Mouse (Mus musculus) cerebellum, postnatal 36 days (tissue): ENCODE data around the gene Ptprt.

Source experiments
- DNase-seq, 2 experiments: peaks; one replicate each; pipeline ENCODE4 v3.0.0; 2021 to 2022; ENCODE audit warnings: mixed read lengths in 2 of 2

The Ptprt gene

GRCm38 (mm10) chr2:161907214-161907613, 753.7 kb downstream of the Ptprt start:
- no peak for DNase-seq

GRCm38 (mm10) chr2:161902196-161902595, 758.8 kb downstream of the Ptprt start:
- no peak for DNase-seq

DNA sequence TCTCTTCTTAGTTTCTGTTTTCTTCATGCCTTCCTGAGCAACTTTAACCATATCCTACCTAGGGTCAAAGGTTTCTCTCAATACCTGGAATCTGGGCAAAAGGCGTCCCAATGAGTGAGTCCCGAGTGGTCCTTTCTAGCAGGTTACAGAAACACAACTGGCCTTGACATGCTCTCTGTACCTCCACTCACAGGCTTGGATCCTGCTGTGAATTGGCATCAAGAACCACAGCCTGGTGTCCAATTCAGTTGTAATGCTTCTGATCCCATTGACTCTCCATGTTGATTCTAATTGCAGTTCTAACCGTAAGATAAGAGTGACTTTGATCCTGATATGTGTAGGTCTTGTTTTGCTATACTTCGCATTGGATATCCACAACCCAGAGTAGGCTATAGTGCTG, 776.5 kb downstream of the Ptprt start:
- DNase-seq, result no peak

GRCm38 (mm10) chr2:161882580-161882979, 778.4 kb downstream of the Ptprt start:
- DNase-seq, result no peak

DNA sequence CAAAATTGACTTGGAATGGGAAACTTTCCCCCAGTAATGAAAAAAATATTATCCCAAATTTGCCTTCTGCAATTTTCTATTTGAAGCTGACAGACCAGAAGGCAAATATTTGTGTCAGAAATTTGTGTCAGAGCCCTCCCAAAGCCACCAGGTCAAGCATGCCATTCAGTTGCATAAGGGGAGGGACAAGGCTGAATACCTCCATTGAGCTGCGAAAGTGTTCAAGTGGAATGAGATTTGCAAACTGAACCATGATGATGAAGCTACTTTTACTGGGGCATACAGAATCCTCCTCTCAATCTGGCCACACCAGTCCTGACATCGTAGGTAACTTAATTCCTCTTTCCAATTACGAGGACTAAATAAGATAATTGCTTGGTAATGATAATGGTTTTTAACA, 780.0 kb downstream of the Ptprt start:
- no peak for DNase-seq

DNA sequence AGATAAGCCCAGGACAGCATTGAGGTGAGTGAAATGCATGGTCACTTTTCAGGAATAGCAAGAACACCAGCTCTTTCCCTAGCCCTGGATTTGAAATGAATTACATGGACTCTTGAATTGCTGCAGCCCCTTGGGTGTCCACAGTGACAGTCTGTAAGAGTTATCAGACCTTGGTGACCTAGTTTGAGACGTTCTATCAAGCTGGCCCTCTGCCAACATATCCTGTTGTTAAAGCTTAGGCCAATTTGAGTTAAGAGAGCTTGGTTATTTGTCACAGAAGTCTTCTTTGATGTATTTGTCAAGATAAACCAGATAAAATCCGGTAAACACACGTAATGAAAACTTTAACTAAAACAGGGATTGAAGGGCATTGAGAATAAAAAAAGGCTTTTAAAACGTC, 795.7 kb downstream of the Ptprt start:
- peak in 1 of 2 experiments; percentile 8 for DNase-seq

GRCm38 (mm10) chr2:161858813-161859212, 802.1 kb downstream of the Ptprt start:
- no peak for DNase-seq

DNA sequence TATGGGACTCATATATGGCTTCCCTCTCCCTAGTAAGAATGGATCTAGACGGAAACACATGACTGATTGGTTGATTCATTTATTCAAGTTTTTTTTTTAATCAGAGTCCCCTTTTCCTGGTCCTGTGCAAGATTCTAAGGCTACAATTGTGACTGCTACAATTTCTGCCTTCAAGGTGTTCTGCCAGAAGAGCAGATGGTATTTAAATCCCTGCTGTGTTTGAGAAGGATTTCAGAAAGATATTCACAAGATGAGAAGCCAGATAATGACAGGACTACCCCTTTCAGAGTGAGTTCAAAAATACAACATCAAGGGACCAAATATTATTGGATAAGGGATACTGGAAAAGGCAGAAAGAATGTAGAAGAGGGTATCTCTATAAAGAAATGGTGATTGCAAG, 802.6 kb downstream of the Ptprt start:
- DNase-seq, result peak in 1 of 2 experiments; percentile 40

- DNase-seq, result peak; percentile 6 to 35
Observed at GRCm38 (mm10) chr2:161835001-161835400, 825.9 kb downstream of the Ptprt start.

DNA sequence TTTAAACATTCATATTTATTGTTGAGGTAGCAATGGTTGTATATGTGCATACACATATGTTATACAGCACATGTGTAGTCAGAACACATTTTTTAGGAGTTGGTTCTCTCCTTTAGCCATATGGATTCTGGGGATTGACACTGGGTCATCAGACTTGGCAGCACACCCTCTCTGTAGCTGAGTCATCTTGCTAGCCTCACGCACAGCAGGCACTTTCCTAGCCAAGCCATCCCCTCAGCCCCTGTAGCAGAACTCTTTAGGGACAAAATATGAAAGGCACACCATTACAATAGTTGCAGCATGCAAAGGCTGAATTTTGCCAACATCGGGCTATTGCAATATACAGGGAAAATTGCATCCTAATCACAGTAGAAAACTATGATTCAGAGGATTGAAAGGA, 827.1 kb downstream of the Ptprt start:
- peak; percentile 42 to 48 for DNase-seq

DNA sequence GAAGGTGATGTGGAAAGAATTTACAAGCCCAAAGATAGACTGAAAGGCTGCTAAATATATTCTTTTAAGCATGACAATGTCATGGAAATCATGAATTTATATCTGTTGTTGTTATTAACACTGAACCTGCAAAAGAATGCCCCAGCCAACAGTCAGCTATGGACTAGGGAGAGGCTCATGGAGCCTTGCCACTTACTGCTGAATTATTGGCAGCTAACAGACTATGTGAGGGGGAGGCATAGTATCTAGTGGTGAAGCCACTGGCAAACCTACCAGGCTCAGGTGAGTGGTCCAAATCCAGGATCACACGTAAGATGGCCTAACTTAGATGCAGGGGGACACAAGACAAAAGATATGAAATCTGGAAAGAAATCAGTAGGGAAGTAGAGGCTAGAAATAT, 847.6 kb downstream of the Ptprt start:
- DNase-seq, result no peak

GRCm38 (mm10) chr2:161808086-161808801, 852.7 kb downstream of the Ptprt start:
- DNase-seq, result no peak

- DNase-seq, result no peak
Observed at GRCm38 (mm10) chr2:161806287-161807007, 854.5 kb downstream of the Ptprt start.

DNA sequence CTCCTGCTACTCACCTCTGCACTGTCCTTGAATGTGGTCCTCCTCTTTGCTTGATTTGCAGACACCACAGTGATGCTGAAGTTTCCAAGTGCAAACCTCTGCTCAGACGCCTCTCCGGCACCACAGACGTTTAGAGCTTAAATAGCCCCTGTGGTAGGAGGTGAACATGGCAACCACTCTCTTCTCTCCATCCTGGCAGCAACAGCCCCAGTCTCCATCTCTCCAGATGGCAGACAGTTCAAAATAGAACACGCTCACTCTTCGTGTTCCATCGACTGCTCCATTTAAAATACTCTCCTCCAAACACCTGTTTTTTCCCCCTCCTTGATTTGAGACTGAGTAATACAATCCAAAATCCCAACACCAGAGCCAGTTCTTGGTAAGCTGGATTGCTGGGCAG, 861.0 kb downstream of the Ptprt start:
- DNase-seq, result peak in 1 of 2 experiments; percentile 8

- DNase-seq, result no peak
Observed at GRCm38 (mm10) chr2:161767528-161767927, 893.4 kb downstream of the Ptprt start.

DNA sequence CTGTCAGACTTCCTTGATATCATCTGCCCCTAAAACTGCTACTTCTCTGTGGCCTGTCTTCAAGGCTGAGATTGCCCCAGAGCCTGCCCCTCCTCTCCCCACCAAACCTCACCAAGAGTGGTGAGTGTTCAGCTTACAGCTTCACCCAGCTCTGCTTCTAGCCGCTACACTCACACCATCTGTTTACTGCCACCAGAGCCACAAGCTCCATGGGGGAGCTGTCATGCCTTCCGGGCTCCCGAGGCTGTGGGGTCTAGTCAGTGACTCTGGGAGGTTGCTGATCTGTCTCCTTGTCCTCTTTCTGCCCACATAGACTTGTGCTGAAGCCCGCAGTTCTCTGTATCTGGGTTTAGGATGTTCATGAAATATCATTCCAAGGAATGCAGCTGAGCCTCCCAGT, 947.9 kb downstream of the Ptprt start:
- peak; percentile 41 for DNase-seq

- no peak for DNase-seq
Observed at GRCm38 (mm10) chr2:161709316-161709715, 951.6 kb downstream of the Ptprt start.

DNA sequence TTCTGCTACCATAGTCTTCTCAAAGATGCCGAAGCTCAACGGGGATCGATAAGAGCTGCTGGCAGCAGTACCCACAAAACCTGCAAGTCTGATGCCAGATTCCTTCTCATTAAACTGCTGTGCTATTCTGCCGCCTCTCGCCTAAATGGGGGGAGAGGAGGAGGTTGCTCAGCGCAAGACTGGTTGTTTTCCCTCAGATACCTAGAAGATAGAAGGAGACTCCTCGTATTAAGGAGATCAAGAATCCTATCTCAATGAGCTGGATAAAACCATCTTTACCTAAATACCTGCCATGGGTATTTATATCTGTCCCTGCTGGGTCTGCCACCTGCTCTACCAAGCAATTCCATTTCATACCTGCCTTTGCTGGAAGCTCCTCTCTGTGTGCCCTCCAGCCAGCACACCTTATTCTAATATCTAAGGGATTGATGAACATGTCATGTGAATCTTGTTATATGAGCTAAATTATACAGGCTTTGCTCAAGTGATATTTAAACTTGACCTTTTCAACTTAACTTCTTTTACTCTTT, 954.5 kb downstream of the Ptprt start:
- peak; percentile 34 to 40 for DNase-seq

DNA sequence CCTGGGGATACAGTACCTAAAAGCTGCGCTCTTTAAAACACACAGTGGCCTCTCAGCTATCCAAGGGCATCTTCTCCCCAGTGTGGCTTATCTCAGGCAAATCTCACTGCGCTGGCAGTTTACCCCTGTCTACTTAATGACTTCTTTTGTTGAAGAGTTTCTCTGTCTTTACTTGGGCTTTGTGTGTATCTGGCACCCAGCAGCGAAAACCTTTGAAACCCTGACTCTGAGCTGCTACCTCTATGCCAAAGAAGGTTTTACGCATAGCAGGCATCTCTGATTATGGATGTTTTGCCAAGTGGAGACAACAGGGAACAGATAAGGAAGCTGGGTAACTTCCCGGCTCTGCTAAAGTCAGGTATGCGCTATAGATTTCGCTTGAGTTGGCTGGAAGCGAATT, 956.1 kb downstream of the Ptprt start:
- no peak for DNase-seq

GRCm38 (mm10) chr2:161704410-161704809, 956.5 kb downstream of the Ptprt start:
- peak in 1 of 2 experiments; percentile 12 for DNase-seq

DNA sequence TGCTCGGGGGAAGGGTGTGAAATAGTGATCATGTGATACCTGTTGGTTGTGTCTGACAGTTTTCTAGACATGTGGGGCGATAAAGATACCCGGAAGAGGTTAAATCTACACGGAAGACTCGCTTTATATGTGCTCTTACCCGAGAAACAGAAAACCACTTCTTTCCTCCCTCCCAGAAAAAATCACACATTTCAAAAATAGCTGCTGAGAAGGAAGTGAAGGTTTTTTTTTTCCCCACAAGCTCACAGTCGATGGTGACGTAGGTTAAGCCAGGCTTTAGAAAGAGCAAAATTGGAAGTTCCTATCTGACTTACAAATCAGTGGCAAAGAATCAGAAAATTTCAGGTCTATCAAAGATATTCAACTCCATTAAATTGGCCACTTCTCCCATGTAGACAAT, 965.1 kb downstream of the Ptprt start:
- no peak for DNase-seq

DNA sequence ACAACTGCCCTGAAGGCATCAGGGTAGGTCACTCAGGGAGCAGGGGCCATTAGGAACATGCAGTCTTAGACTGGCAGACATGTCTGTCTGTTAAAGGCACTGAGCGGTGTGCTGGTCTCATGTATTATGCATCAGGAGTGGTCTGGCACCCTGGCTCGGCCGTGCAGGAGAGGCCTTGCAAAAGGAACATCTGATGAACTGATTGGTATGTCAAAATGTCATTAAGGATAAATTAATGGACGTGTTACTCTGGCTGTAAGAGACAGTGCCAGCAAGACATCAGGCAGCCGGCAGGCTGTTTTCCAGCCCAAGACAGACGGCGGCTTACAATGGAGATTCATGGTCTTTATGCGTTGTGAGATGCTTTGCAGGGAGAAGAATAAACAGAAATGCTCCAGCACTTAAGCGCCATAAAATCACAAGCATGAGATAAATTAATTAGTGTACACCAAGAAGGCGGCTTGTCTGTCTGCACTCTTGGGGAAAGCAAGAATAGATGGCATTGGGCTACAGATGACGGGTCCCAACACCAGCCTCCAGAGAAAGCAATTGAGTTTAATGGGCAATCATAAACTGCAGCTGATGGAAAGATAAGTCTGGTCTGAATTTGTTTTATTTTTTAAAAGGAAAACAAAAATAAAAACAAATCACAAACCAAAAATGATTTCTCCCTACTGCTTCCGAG, 992.5 kb downstream of the Ptprt start:
- DNase-seq, result no peak

- DNase-seq, result no peak
Observed at GRCm38 (mm10) chr2:161661912-161662311, 999.0 kb downstream of the Ptprt start.

DNA sequence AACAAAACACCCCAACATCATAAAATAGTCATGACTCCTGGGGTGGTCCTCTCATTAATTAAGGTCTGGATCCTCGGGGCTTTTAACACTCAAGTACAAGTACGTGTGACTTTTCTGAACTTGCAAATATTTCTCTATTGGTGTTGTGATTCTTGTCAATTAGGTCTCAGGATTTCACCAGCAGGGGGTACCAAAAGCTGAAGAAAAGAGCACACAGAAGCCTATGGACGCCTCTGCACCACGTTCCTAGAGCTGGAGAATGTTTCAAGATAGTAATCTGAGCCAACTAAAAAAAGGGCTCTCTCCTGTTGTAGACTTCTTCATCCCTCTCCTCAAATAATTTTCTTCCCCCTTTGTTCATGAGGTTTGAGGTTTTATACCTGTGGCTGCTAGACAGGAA, 1000.1 kb downstream of the Ptprt start:
- DNase-seq, result no peak
